ENCODE assay signal across 9 mouse cellular contexts in genomic region chr13:97548527-97548977, GRCm38 (mm10).
DNase-seq lines count a peak whose midpoint lies in the region; ATAC-seq lines count a peak whose summit lies in the region.
"Had no signal": no experiment of that assay in that cellular context is flagged by ENCODE, and none has a peak within 500 bp of the region (broad histone marks: within the 10 kb centered on the region; RNA-seq: fewer than 3 reads in every experiment).

No protein-coding gene starts in this region.

- peaks cover 32% of the 10 kb centered on the region for H3K4me1 ChIP-seq in intestine, embryonic 15.5 days (replicated peaks)
- H3K4me1 ChIP-seq in liver, embryonic 15.5 days (replicated peaks) = peaks cover 11% of the 10 kb centered on the region; the same call in 1 of the 2 replicates
- peaks cover 20% of the 10 kb centered on the region for H3K4me1 ChIP-seq in neural tube, embryonic 15.5 days

- H3K9ac ChIP-seq in intestine, embryonic 15.5 days = no peak overlapping the region
- no peak overlapping the region for H3K9ac ChIP-seq in liver, embryonic 15.5 days
- H3K9ac ChIP-seq in neural tube, embryonic 15.5 days (replicated peaks) = no peak overlapping the region

- H3K4me3 ChIP-seq in intestine, embryonic 15.5 days (replicated peaks) = no peak overlapping the region
- no peak overlapping the region for H3K4me3 ChIP-seq in liver, embryonic 15.5 days (replicated peaks)
- H3K4me3 ChIP-seq in neural tube, embryonic 15.5 days (replicated peaks) = no peak overlapping the region
- H3K4me3 ChIP-seq: megakaryocyte, embryonic 14.5 days had no signal

- H3K36me3 ChIP-seq in intestine, embryonic 15.5 days = no peaks in the 10 kb centered on the region
- H3K36me3 ChIP-seq in liver, embryonic 15.5 days (replicated peaks) = no peaks in the 10 kb centered on the region
- H3K36me3 ChIP-seq in neural tube, embryonic 15.5 days = no peaks in the 10 kb centered on the region

- H3K9me3 ChIP-seq in intestine, embryonic 15.5 days = no peaks in the 10 kb centered on the region
- no peaks in the 10 kb centered on the region for H3K9me3 ChIP-seq in liver, embryonic 15.5 days (replicated peaks)
- H3K9me3 ChIP-seq in neural tube, embryonic 15.5 days (replicated peaks) = no peaks in the 10 kb centered on the region

- H3K27ac ChIP-seq in intestine, embryonic 15.5 days = peak overlapping the region; percentile 65
- 0 out of 2 replicates have a peak overlapping the region, but pooled peaks have one; percentile 7 for H3K27ac ChIP-seq in liver, embryonic 15.5 days (replicated peaks)
- H3K27ac ChIP-seq in neural tube, embryonic 15.5 days (replicated peaks) = peak overlapping the region; percentile 63

- peak; percentile 66 for ATAC-seq in intestine, embryonic 15.5 days
- no peak for ATAC-seq in liver, embryonic 15.5 days (ENCODE audit: insufficient read depth)
- ATAC-seq in neural tube, embryonic 15.5 days (ENCODE audit: low FRiP score) = no peak

- WGBS in intestine, embryonic 15.5 days = 9% methylated on average over 9 of the region's 9 CpGs
- 9% methylated on average over 9 of the region's 9 CpGs for WGBS in liver, embryonic 15.5 days (ENCODE audit: insufficient replicate concordance)
- WGBS in neural tube, embryonic 15.5 days = 53% methylated on average over 9 of the region's 9 CpGs

- no peaks in the 10 kb centered on the region for H3K27me3 ChIP-seq in intestine, embryonic 15.5 days (replicated peaks)
- no peaks in the 10 kb centered on the region for H3K27me3 ChIP-seq in liver, embryonic 15.5 days
- no peaks in the 10 kb centered on the region for H3K27me3 ChIP-seq in neural tube, embryonic 15.5 days (replicated peaks)

- peak overlapping the region; percentile 29 for H3K4me2 ChIP-seq in intestine, embryonic 15.5 days (replicated peaks)
- no peak overlapping the region for H3K4me2 ChIP-seq in liver, embryonic 15.5 days
- no peak overlapping the region for H3K4me2 ChIP-seq in neural tube, embryonic 15.5 days

- DNase-seq in 416B (ENCODE audit: low read depth) = peak; percentile 16
- DNase-seq in adrenal gland, adult 2 months = peak; percentile 59
- peak; percentile 49 for DNase-seq in gastrocnemius, postnatal 25 days
- no peak for DNase-seq in natural killer cell, adult 2 months (ENCODE audit: low spot score in 2 of 2)
- DNase-seq in cerebellum, adult 9-10 months = no peak

Comparison
In these comparisons a context has a peak if more than half of its experiments do, and no peak if none do; other contexts are left out.
1. DNase-seq: peak in 416B (single experiment), adrenal gland, adult 2 months (single experiment) and gastrocnemius, postnatal 25 days (single experiment); none in natural killer cell, adult 2 months (0 of 2) and cerebellum, adult 9-10 months (single experiment).
2. H3K27ac ChIP-seq: peak in every context shown above with its lines; median percentile 65 in intestine, embryonic 15.5 days; 63 in neural tube, embryonic 15.5 days; 7 in liver, embryonic 15.5 days.